Mouse (Mus musculus) brain, embryonic 14.5 days (tissue): ENCODE measurements at regions not wholly inside any gene's neighbourhood (a gene's known extent, or its start where the extent isn't known, plus 50 kb on each side); places are given as distances from the start of the nearest gene placed in this dataset.

Source experiments
- DNase-seq: peaks from one replicate; pipeline ENCODE4 v3.0.0-alpha.2; 2011; ENCODE audit warnings: low read depth
- CTCF ChIP-seq: fragments of 200-500 bp; IDR thresholded peaks from 2 replicates; pipeline ENCODE4 v1.5.1; 2012; ENCODE audit warnings: inconsistent platforms, mild to moderate bottlenecking, moderate library complexity, borderline replicate concordance; ENCODE audit not compliant: insufficient read depth, insufficient read length; ENCODE audit errors: extremely low read depth
- POLR2A ChIP-seq: fragments of 200-500 bp; IDR thresholded peaks from 2 replicates; pipeline ENCODE4 v1.6.1; 2012; ENCODE audit warnings: mild to moderate bottlenecking, inconsistent platforms, borderline replicate concordance; ENCODE audit not compliant: poor library complexity, insufficient read depth, insufficient read length, severe bottlenecking; ENCODE audit errors: extremely low read depth

DNA sequence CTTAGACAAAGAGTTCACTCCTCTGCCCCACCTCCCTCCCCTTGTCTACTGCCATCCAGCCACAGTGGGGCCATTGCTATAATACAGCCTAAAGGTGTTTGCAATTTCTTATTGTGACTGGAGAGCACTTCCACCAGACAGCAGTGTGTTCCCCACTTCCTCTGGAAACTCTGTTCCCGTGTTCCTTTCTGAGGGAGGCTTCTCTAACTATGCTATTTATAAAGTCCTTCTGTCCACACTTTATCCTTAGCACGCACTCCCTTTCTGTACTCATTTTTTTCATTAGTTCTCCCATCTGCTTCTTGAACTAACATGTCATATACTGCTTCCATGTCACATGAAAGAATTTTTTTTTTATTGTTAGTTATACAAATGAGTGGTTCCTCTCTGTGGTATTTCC is 52.0 kb upstream of the 4930432M17Rik start:
- no peak for DNase-seq
- no peak for TF ChIP-seq CTCF

DNA sequence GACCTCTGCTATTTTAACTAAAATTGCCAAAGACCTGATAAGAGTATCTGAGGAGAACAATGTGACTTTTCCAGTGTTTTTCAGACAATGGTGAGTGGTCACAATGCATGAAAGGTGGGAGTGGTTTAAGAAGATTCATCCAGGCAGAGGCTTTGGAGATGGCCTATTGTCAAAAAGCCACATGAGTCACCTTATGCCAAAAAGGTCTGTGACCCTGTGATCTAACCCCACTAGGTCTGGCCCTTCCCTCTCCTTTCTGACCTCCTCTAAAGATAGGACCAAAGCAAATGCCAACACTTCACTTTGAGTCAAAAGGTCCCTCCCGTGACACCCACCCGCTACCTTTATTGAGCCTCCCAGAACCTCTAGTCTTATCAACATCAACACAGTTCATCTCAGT is 52.4 kb upstream of the 4930432M17Rik start:
- DNase-seq: no peak
- TF ChIP-seq POLR2A: no peak
- no peak for TF ChIP-seq CTCF

DNA sequence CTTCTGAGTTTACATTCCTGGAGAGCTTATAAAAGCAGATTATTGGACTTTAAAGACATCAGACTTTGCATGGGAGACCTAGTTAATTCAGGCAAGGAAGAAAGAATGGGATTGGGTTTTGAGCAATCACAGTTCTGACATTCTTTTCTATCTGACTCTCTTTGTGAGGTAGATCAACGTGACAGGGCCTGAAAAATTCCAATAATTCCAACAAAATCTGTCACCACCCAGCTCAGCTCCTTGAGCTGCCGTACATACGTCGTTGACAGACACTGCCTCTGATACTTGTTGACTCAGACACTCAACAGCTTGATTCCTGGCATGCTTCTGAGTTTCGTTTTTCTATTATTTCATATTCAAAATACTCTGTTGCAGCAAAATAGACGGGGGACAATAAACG is 53.2 kb upstream of the 4930432M17Rik start:
- no peak for TF ChIP-seq POLR2A
- TF ChIP-seq CTCF: no peak
- DNase-seq: no peak

DNA sequence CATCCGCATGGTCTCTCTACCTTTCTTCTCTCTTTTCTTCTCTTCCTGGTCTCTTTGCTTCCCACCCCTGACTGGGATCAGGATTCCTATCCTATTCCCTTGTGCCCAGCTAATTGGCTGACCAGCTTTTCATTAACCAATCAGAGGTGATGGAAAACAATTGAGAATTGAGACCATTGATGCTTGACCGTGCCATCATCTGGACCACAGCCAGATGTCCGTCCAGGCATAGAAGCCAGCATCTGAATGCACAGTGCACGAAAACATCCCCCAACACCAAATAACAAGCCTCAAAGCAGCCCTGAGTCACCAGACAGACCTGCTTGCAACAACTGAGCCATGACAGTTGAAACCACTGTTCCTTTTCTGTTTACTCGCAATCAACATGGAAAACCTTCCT is 54.5 kb upstream of the 4930432M17Rik start:
- TF ChIP-seq CTCF (no peak), POLR2A (no peak)
- no peak for DNase-seq

DNA sequence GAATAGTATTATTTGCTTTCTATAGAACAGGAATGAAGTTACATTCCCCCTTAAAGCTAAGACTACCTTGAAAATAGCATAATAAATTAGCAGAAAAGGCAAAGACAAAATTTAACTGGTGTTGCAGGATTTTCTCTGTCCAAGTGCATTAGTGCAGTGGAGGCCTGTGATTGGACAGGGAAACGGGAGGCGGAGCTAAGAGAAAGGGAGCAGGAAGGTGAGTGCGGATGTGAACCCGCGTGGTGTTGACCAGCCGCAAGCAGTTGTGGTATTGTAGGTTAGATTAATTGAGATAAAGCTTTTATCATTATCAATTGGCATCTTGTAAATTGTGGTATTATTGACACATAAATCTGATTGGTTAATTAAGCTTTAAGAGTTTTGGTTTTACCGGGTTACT is 55.8 kb upstream of the 4930432M17Rik start:
- TF ChIP-seq POLR2A (no peak), CTCF (no peak)
- no peak for DNase-seq

DNA sequence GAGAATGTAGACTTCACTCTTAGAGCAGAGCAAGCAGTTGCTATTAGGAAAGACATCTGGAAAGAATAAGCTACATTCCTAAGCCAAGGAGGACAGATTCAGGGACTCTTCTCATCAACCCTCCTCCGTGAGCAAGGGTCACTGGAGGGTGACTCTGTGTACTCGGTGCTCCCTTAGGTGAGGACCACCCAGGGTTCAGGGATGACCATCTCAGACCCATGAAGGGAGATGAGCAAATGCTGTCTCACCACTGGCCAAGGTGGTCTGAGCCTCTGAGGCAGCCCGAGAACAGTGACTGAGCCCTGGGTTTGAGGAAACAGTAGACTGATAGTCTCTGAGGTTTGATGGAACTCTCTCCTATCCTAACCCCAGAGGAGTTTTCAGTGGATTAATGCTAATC is 57.3 kb upstream of the 4930432M17Rik start:
- no peak for TF ChIP-seq CTCF
- no peak for TF ChIP-seq POLR2A
- no peak for DNase-seq

DNA sequence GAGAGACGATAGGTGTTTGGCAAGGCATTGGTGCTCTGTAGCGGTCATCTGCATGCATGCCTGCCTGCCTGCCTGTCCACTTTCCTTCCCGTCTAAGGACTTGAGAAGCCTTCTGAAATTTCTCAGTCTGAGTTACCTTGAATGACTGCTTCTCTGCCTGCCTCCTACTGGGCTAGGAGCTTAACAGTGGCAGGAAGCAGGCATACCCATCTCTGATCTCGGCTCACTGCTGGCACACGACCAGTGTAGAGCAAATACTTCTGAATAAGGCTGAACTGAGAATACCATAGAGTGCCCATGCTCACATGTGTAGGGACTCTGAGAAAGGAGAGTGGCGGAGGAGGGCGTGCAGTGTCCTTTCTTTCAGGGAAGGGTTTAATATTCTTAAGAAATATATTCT is 60.7 kb upstream of the 4930432M17Rik start:
- no peak for DNase-seq
- TF ChIP-seq CTCF: no peak
- no peak for TF ChIP-seq POLR2A

DNA sequence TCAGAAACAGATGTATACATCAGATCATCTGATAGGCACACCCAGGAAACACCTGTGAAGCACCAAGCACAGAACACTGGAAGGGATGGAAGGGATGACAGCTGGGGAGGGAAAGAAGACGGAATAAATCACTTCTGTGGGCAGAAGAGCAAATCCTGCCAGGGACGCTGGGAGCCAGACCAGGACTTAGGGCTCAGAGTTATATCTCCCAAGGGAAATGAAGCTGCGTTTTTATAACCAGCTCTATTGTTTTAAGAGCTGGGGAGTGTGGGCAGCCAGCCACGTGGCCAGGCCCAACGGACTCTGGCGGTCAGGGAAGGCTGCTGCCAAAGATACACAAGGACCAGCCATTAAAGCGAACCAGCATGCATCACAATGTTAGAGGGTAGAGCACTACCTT is 61.5 kb upstream of the 4930432M17Rik start:
- no peak for TF ChIP-seq CTCF
- TF ChIP-seq POLR2A: no peak
- no peak for DNase-seq

DNA sequence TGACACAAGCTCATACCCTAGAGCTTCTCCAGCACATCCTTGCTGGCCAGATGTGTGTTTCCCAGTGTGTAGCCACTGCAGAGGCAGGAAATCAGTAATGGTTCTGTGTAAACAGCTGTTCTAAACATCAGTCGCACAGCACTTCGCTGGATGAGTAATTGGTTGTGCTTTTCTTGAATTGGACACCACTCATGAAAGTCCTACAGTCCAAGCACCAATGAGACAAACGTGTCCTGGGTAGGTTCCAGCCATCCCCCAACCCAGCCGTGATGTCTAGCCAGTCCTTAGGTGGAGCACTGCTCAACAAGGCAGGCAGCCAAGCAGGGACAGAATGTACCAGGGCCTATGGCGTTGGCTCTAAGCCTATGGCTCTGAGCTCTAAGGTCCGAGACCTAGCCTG is 65.8 kb upstream of the 4930432M17Rik start:
- no peak for DNase-seq
- TF ChIP-seq CTCF: no peak
- no peak for TF ChIP-seq POLR2A

DNA sequence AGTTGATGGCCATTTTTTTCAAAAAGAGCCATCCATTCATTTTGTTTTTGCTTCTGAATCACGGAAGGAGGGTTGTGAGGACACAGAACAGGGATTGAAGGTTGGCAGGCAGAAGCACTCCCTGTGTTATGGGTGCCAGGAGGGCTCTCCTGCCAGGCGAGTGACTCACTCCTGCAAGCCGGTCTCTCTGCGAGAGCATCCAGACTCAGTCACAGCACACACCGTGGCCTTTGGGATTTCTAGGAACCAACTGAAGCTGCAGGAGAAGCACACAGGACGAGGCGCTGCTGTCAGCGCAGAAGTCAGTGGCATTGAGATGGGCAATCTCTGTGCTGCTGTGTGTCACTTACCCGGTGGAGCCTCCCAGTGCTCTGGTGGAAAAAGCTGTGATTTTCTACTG is 66.5 kb upstream of the 4930432M17Rik start:
- no peak for DNase-seq
- TF ChIP-seq POLR2A: no peak
- no peak for TF ChIP-seq CTCF

DNA sequence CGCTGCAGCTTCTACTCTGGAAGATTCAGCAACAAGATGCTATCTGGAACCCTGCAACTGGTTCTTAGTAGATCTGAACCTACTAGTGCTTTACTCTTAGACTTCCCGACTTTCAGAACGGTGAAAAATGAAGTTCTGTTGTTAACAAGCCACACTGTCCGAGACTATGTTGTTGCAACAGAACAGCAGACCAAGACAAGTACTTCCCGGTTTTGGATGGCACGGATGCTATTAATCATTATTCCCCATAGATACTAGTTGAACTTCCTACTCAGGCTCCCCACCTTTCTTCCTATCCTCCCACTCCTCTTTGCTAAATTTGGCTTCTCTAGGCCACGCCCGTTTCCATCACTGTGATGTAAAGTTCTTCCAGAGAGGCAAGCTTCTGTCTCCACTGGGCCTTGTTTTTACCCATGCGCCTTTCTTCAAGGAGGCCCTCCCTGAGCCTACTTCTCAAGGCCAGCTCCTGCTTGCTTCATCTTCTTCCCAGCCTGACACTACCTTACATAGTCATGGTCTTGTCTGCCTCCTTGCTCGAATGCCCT is 67.7 kb upstream of the 4930432M17Rik start:
- TF ChIP-seq POLR2A: no peak

DNA sequence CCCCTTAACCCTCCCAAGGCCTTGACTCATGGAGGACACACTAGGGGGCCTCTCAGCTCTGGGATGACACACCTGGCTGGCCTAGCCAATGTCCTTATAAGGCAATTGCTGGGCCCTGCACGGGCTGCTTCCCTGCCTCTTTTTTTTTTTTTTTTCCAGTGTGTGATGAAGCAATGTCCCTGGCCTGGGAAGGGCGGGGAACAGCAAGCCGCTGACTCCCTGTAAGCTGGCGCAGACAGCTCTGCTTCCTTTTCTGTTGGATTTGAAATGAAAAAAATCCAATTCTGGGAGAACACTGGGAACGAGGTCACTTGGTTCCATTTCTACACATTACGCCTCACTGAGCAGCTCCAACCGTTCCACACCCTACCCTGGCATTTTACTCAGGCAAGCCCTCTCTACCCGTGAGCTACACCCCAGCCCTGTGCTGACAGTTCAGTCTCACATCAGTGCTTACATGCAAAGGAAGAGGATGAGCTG is 68.4 kb upstream of the 4930432M17Rik start:
- TF ChIP-seq POLR2A (no peak), CTCF (no peak)
- DNase-seq: no peak

More for the DNA sequence above, 67.7 kb upstream of the 4930432M17Rik start:
- no peak for DNase-seq

DNA sequence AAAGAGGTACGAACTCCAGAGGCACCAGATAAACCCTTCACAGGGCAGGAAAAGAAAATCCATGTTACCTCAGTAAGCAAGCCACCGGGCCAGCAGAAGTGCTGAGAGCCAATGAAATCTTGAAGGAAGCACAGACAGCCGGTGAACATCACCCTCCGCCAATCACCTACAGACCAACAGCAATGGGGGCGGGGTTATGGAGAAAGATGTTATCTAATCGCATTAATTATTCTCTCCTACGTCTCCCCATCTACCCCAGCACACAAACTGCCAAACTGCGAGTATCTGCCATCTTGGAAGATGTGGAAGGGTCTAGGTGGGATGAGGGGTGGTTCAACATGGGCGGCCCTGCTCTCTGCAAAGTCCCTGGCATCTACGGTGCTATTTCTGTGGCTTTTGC is 68.6 kb upstream of the Slc44a3 start:
- TF ChIP-seq CTCF (no peak), POLR2A (no peak)
- DNase-seq: no peak
